Mouse (Mus musculus): ENCODE data around the gene Lypd3.
"Not testable (repeated sequence)": the region's sequence is repeated elsewhere in the genome, so short reads cannot be mapped to it uniquely, and the experiment has no call there.

Gene Lypd3

DNA sequence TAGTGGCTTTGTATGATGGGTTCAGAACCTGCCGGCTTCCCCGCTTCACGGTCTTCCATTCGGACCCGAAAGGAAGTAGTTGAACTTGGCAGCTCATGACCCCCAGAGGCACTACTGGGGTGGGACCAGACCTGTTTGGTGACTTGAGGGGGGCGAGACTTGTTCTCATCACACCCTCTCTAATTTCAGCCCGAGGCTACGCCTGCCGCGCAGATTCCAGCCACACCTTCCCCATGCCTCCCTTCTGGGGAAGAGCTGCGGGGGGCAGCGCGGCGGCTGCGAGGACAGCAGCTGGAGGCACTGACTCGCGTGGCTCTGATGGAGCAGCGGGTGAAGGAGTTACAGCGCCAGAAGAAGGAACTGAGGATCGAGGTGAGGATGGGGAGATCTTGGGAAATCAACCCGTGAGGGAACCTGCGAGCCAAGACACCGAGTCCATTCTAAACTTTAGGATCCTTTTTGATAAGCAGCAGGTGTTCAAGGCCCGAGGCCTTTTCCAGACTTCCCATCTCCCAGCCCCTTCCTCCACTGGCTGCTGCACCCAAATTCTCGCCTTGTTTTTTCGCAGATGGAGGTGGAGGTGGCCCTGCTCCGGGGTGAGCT is 23.9 kb upstream of the Lypd3 start:
- in situ Hi-C loops (cut with MboI, MseI), result no loop called here

DNA sequence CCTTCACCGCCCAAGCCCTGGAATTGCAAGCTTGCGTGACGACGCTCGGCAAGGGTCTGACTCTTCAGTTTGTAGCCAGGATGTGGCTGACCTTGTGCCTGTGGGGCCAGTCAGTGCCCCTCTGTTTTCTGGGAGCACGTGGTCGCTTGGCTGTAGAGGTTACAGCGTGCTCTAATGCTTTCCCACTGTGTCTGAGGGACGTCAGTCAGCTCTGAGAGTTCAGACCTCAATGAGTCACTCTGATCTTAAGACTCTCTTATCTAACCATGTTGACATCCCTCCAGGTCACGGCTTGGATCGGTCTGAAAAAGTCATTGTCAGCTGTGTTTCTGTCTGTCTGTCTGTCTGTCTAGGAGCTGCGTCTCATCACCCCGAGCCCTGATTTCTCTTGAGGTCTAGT is 21.5 kb upstream of the Lypd3 start:
- in situ Hi-C loops (cut with MboI, MseI), result no loop called here

DNA sequence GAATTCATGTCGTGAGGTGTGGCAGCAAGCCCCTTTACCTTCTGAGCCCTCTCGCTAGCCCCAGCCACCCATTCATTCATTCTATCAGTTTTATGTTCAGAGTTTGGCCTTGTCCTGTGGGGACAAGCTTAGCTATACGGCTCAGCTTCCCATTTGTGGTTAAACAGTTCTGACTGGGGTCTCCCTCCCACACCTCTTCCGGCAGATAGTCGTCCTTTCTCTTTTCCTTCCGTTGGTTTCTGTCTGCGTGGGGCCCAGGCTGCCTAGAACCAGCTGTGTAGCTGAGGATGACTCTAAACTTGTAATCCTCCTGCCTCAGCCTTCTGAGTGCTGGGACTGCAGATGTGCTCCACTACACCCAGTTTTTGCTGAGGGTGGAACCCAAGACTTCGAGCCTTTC is 18.6 kb upstream of the Lypd3 start:
- in situ Hi-C loops (cut with MboI, MseI), result no loop called here

DNA sequence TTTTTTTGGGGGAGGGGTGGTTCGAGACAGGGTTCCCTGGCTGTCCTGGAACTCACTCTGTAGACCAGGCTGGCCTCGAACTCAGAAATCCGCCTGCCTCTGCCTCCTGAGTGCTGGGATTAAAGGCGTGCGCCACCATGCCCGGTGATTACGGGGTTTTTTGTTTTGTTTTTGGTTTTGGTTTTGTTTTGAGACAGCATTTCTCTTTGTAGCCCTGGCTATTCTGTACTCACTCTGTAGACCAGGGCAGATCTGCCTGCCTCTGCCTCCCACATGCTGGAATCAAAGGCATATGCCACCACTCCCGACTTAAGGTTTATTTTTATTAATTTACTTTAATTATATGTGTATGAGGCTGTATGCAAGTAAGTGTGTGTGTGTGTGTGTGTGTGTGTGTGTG is 18.0 kb upstream of the Lypd3 start:
- in situ Hi-C loops (cut with MboI, MseI), result not testable (repeated sequence)

DNA sequence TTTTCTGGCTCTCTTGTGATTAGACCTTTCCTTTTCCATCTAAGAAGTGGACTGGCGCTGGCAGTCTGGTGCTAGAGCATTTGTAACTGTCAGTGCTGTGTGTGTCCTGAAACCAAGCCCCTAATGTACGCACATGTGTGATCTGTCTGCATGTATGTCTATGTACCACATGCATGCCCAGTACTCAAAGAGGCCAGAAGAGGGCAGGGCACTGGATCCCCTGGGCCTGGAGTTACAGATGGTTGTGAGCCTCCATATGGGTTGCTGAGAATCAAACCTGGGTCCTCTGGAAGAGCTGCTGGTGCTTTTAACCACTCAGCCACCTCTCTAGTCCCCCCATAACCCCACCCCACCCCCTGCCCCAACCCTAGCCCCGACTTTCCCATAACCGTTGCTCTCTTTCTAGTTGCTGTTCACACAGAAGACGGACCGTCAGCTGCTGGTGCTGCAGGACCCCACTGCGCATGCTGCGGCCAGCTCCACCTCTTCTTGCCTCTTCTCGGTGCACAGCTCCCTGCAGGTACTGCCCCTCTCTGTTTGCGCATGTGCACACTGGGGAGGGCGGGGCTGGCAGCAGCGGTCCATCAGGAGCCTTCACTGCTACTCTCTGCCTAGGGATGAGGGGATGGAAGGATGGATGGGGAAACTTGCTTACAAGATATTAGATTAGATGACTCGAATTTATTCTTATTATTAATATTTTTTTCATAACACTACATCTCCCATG is 16.5 kb upstream of the Lypd3 start:
- in situ Hi-C loops (cut with MboI, MseI), result no loop called here

DNA sequence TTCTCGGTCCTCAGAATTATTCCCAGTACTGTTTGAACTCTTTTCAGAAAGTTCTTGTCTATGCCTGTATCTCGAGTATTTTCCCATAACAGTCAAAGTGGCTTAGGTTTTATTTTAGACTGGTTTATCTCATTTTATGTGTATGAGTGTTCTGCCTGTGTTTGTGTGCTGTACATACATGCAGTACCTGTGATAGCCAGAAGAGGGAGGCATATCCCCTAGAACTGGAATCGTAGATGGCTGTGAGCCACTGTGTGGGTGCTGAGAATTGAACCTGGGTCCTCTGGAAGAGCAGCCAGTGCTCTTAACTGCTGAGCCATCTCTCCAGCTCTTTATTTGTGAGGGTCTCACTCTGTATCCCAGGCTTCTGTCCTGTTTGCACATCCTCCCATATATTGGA is 15.2 kb upstream of the Lypd3 start:
- in situ Hi-C loops (cut with MboI, MseI), result no loop called here

DNA sequence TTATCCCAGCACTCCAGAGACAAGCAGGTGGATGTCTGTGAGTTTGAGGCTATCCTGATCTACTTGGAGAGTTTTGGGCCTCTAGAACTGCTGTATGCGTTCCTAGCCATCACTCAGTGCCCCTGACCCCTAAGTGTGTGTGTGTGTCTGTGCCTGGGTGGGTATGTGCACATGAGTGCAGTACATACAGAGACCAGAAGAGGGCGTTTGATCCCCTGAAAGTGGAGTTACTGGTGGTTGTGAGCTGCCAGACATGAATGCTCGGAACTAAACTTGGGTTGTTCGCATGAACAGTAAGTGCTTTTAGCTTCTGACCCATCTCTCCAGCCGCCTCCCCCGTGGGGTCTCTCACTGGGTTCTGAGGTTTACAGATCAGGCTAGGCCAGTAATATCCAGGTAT is 13.4 kb upstream of the Lypd3 start:
- in situ Hi-C loops (cut with MboI, MseI), result no loop called here

DNA sequence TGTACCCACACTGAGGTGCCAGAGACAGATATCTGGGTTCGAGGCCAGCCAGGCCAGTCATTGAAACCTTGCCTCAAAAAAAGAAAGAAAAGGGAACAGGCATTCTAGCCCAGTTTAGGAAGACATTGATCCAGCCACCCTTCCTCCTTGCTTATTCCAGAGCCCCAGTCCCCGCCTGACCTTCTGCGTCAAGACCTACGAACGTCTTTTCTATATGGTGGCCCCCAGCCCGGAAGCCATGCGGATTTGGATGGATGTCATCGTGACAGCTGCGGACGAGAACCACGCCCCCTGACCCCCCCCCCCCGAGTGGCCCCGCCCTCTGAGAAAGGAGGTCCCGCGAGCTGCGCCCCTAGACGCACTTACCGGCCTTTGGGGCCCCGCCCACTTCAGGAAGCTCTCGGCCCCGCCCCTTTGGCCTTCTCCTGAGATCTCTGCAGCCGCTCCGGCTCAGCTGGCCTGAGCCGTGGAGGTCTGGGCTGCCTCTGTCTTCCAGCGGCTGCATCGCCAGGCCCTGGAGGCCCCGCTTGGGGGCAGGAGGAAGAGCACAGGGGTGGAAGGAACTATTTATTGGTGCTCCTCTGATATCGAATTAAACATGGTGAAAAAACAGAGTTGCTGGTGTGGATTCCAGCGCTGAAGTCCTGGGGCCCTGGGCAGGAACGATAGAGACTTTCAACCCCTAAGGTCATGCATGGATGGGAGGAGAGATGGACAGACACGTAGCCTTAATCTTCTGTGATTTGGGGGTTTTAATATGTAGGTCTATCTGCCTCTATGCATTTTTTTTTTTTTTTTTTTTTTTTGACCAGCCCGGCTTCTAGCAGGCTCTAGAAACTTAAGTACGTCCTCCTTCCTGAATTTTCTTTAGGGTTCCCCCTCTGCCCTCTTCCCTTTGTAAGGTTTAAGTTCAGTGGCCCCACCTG is 7.4 kb upstream of the Lypd3 start:
- in situ Hi-C loops (cut with MboI, MseI), result no loop called here

DNA sequence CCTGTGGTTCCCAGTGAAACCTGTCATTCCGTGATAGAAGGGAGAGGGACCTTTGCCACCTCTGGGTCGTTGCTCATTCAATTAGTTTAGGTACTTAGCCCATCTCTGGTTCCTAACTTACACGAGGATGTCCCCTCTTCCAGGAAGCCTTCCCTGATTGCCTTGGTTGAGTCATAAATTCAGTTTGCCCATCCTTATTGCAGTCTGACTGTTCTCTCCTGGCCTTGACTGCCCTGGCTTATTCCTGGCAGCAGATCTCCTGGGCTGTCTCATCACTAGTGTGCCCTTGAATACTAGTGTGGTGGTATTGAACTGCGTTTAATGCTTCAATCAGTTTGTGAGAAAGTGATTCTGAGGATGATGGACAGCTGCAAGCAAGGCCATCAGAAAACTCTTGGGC is 6.7 kb upstream of the Lypd3 start:
- in situ Hi-C loops (cut with MboI, MseI), result no loop called here

DNA sequence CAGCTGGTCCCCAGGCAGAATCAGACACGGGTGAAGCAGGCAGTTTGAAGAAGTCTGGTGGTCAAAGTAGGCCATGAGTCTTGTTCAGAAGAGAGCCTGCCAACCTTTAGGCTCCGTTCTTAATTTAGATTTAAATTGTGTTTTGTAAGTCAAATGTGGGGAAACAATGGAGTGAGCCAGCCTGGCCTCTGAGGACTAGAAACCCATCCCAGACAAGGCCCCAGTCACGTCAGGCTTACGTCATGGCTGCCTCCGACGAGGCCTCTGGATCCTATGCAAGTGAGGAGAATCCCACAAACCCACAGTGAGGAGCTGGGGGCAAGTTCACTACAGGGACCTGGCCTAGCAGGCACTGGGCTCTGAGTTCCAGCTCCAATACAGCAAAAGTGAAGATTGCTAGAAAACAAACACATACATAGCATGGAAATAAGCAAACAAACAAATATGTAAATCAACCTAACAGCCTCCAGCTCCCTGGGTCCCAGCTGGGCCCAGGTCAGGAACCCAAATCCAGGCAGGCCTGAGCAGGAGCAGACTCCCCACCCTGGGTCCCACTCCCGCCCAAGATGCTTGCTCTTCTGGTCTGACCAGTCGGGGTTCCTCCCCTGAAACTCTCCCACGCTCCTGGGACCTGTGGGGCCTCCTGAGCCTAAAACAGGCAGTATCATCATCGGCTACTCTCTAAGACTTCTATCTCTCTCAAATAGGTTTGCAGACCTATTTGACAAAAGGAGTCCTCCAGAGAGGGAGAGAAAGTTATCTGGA is 6.1 kb upstream of the Lypd3 start:
- in situ Hi-C loops (cut with MboI, MseI), result no loop called here

DNA sequence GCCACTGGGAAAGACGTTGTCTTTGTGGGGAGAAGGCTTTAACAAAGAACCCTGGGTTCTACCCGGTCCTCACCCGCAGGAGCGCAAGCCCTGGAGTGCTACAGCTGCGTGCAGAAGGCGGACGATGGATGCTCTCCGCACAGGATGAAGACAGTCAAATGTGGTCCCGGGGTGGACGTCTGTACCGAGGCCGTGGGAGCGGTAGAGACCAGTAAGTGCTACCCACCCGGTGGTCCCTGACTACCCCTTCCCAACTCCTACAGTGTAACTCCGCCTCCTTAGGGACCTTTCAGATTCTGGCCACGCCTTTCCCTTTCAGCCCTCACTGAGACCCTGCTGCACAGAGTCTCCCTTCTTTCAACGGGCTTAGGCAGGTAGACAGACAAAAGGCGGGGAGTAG is 696 bp downstream of the Lypd3 start:
- in situ Hi-C loops (cut with MboI, MseI), result no loop called here

DNA sequence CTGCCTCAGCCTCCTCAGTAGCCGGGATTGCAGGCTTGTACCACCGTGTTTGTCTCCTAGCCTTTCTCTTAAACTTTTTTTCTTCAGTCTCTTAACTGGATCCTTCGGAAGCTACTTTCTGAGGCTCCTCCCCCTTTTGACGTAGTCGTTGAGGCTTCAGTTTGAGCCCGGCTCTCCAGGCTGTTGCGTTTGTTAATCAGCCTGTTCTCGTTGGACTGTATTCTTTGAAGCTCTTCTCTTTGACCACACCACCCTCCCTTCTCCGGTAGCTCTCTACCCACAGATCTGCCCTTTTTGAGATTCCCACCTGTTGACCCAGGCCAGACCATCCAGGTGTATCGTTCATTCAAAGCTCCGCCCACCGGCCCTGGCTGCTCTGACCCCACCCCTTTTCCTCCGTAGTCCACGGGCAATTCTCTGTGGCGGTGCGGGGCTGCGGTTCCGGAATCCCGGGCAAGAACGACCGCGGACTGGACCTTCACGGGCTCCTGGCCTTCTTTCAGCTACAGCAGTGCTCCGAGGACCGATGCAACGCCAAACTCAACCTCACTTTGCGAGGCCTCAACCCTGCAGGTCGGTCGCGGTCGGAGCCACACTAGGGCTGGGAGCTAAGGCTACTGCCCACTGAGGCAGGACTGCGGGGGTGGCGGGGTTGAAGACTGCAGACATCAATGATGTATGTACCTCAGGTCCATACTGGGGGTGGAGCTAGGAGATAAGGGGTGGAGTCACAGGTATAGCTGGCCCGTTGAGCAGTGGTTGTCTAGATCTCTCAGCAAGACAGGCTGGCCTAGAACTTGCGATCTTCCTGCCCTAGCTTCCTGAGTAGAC is 1.9 kb downstream of the Lypd3 start:
- in situ Hi-C loops (cut with MboI, MseI), result no loop called here

DNA sequence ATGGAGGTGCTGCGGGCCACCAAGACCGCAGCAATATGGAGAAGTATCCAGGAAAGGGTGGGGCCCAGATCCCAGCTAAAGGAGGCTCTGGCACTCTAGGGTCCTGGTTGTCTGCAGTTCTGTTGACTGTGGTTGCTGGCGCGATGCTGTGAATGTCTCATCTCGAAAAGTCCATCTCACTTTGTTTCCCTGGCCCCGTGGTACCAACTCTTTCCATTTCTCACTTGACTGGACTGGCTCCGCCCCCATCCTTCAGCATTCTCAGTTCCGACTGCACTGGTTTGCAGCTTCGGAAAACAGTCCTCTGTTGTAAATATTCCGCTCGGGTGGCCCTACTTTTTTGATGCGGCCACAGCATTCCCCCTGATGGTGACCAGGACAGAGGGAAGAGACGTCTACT is 4.1 kb downstream of the Lypd3 start:
- in situ Hi-C loops (cut with MboI, MseI), result no loop called here

DNA sequence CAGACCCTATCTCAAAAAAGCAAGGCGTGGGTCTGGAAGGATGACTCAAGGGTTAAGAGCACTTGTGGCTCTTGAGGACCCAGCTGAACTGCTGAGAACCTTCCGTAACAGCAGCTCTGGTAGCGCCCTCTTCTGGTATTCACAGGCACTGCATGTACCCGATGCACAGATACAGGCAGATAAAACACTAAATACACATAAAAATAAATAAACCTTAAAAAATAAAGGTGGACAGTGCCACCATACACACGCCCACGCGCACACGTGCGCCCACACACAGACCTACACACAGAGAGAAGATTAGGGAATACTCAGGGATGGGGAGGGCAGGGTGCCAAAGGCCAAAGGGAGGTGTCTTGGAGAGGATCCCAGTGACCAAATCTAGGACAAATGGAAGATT is 6.1 kb downstream of the Lypd3 start:
- in situ Hi-C loops (cut with MboI, MseI), result no loop called here

DNA sequence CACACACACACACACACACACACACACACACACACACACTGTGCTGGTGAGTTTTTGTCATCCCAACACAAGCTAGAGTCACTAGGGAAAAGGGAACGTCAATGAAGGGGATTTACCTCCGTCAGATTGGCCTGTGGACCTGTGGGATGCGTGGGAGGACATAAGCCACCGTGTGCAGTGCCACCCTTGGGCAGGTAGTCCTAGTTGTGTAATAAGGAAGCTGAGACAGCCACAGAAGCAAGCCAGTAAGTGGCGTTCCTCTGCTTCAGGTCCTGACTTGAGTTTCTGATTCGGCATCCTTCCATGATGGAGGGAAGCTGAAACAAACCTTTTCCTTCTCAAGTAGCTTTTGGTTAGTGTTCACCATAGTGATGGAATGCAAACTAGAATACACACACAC is 8.1 kb downstream of the Lypd3 start:
- in situ Hi-C loops (cut with MboI, MseI), result no loop called here

DNA sequence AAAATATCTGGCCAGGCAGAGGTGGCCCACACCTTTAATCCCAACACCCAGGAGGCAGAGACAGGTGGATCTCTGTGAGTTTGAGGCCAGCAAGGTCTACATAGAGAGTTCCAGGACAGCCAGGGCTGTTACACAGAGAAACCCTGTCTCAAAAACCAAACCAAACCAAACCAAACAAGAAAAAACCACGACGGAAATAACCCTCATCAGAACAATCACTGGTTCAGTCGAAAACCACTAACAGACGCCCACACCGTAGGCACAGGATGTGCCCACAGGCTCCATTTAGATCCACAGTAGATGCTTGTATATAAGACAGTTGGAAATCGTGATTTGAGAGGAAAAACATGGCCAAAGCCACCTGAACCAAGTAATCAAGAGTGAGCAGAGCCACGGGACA is 8.6 kb downstream of the Lypd3 start:
- in situ Hi-C loops (cut with MboI, MseI), result no loop called here

DNA sequence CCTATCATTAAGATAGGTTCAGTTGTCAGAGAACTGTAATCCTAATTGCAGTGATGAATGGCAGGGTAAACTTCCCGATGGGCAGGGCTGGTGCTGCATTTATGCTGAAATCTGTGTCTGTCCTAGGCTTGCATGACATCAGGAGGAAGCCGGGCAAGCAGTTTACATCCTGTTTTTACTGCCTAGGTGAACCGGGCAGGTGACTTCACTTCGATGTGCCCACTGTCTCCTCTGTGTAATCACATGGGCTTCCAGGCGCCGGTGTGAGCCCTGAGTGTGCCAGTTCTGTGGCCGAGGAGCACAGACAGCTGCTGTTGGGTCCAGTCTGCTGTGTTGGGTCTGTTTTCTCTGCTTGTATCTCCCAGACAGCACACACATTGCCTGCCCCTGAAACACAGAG is 10.1 kb downstream of the Lypd3 start:
- in situ Hi-C loops (cut with MboI, MseI), result no loop called here

DNA sequence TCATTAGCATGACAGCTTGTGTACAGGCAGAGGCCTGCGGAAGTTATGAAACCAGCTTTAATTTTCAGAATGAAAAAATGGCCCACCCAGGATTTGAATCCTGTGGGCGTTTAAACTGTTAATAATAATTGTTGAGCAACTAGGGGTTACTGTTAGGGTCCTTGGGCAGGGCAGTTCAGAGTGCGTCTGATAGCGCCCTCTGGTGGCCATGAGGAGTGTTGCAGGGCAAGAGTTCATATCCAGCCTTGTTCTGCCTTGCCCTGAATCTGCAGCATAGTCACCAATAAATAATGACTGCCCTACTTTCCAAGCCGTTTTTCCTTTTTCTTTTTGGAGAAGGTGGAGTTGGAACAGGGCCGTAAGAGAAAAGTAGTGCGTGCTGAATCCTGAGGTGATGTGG is 17.3 kb downstream of the Lypd3 start:
- in situ Hi-C loops (cut with MboI, MseI), result no loop called here

DNA sequence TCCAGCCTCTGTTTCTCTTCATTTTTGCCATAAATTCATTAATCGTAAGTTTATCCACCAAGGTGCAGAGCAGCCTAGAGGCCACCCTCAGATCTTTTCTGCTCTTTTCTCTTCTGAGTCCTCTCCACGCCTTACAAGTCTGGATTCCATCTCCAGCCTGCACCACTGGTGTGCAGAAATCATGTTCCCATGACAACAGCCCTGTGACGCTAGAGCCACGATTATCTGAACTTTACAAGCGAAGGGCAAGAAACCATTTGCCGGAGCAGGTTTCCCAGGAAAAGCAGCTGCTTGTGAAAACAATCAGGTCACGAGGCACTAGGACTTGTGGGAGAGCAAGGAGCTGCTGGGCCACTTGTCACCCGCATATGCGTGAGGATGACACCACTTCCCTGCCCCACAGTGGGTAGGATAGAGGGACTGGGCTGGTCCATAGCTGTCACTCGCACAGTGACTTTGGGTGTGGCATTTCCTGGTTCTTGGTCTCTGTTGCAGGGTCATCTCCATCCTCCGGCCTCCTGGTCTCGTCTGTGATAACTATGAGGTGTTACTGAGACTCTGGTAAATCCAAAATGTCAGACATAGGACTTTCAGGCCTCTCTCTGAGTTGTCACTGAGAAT is 23.5 kb downstream of the Lypd3 start:
- in situ Hi-C loops (cut with MboI, MseI), result loop anchor here (5.0 kb wide), 1 partner anchor 53 kb away; no protein-coding TSS in a partner anchor

DNA sequence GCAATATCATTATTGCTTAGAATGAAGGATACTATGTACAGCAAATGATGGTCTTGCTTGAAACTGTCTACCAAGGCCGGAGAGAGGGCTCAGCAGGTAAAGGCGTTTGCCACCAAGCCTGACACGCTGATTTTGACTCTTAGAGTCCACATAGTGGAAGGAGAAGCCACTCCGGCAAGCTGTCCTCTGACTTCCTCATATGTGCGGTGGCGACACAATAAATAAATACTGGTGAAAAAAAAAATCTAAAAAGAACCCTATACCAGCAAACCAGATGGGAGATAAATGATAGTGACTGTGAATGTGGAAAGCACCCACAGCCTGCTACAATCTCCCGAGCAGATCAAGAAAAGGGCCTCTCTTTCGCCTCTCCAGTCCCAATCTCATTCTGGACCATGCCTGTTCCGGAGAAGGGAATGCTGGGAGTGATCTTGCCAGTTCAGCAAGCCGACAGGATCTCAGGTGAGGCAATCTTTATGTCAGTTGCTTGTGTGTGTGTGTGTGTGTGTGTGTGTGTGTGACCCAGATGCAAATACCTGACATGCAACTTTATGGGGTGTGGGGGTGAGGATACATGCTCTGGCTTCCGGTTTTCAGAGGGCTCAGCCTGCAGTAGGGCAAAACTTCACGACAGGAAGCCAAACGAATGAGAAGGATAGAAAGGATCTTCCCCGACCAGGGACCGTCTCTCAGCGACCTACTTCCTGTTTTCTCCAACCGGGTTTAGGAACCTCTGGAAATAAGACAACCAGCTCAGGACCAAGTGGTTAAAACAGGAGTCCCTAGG is 25.0 kb downstream of the Lypd3 start:
- in situ Hi-C loops (cut with MboI, MseI), result no loop called here

All from T-helper 1 cell (primary cell).